Mouse (Mus musculus): ENCODE measurements around the gene Bcor. TPM values are rescaled to one million over a fixed set of nuclear protein-coding genes. Genes with fewer than 3 reads are reported as not detected.
A peak's percentile ranks its signal among the peaks of the same experiment; 100 is the strongest.

Gene Bcor
- polyA plus RNA-seq, 1 experiment from 2014 or later: 17.5 TPM

DNA sequence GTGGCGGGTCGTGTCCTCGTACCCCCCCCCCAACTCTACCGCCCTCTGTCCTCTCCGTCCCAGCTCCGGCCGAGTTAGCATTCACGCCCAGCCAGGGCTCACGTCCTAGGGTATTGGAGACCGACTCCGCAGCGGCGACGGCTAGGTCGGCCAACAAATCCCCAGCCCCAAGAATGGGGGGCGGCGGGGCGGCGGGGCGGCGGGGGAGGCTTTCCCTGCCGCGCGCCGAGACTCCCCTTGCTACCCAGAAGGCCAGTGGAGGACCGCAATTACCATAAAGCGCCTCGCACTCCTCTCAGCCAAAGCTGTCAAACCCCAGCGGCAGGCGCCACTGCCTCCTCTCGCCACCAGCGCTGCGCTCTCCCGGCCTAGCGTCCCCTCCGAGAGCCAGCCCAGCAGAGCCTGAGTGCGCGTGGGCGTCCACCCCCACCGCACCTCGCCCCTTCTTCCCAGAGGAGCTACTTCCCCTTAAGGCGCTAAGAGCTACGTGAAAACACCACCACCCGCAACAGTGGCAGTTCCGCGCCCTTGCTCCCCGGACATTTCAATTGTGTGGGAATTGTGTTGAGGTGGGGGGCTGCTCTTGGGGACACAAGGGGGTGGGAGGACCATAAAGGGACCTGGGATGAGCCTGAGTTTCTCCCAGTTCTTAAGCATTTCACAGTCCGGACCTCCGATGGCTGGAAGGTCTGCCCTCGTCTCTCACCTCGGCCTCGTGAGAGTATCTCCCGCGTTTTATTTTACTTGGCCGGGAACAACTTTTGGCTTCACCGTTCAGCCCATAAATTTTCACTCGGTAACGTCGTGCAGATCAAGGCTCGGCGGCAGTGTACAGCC lies 79.0 kb downstream of the Bcor start:
- DNase-seq (ENCODE audit: low spot score) (peak; percentile 78), ATAC-seq (peak; percentile 40)
- Histone ChIP-seq H3K9me3 (replicated peaks; ENCODE audit: control insufficient read depth, low read length) (no peaks in the 10 kb centered on the region), H3K27ac (ENCODE audit: low read depth, low read length) (peak overlapping the region; percentile 92), H3K4me3 (ENCODE audit: low read depth, low read length) (peak overlapping the region; percentile 58), H3K36me3 (ENCODE audit: control insufficient read depth, insufficient read depth, low read length) (no peaks in the 10 kb centered on the region), H3K27me3 (replicated peaks; ENCODE audit: control insufficient read depth, insufficient read depth, low read length) (peaks cover 18% of the 10 kb centered on the region; the same call in 1 of the 2 replicates), H3K4me1 (ENCODE audit: control insufficient read depth, insufficient read depth, low read length) (no peaks in the 10 kb centered on the region; the same call in 1 of the 2 replicates), H3K4me2 (ENCODE audit: low read length) (peak overlapping the region; percentile 76), H3K9ac (ENCODE audit: low read length) (peak overlapping the region; percentile 60)
- WGBS: 5% methylated on average over 54 of the region's 61 CpGs

DNA sequence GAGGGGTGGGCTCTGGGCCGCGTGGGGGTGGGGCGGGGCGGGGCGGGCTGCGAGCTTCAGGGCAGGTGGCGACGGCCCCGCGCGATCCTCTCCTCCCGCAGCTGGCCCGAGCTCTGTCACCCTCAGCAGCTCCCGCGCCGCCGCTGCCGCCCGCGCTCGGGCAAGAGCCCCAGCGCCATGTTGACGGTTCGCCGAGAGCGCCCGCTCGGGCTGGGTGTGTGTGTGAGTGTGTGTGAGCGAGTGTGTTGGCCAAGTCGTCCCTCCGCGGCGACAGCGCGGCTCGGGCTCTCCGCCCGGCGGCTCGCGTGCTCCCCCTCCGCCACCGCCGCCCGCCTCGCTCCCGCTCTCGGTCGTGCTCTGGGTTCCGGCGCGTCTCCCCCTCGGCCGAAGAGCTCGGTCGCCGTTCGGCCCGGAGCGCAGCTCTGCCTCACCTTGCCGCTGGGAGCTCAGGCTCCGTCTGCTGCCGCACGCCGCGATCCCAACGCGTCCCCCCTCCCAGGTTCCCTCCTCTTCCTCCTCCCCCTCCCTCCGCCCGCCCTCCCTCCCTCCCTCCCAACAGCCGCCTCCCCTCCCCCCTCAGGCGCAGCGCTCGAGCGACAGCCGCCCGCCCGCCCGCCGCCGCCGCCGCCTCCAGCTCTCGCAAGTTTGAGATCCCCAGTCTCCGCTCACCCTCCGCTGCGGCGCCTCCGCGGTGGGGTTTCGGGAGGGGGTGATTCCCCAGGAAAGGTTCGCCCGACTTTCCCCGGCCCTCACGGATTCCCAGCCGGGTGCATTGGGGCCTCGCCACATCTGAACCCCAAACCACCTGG lies 79.9 kb downstream of the Bcor start:
- Histone ChIP-seq H3K4me3 (ENCODE audit: low read depth, low read length) (peak overlapping the region; percentile 58), H3K4me2 (ENCODE audit: low read length) (peak overlapping the region; percentile 76), H3K27ac (ENCODE audit: low read depth, low read length) (peak overlapping the region; percentile 92), H3K9ac (ENCODE audit: low read length) (peak overlapping the region; percentile 87), H3K4me1 (ENCODE audit: control insufficient read depth, insufficient read depth, low read length) (no peaks in the 10 kb centered on the region; the same call in 1 of the 2 replicates), H3K36me3 (ENCODE audit: control insufficient read depth, insufficient read depth, low read length) (no peaks in the 10 kb centered on the region), H3K9me3 (replicated peaks; ENCODE audit: control insufficient read depth, low read length) (no peaks in the 10 kb centered on the region), H3K27me3 (replicated peaks; ENCODE audit: control insufficient read depth, insufficient read depth, low read length) (peaks cover 18% of the 10 kb centered on the region; the same call in 1 of the 2 replicates)
- ATAC-seq: peak; percentile 46
- WGBS: 6% methylated on average over 54 of the region's 97 CpGs
- DNase-seq (ENCODE audit: low spot score): peak; percentile 78

DNA sequence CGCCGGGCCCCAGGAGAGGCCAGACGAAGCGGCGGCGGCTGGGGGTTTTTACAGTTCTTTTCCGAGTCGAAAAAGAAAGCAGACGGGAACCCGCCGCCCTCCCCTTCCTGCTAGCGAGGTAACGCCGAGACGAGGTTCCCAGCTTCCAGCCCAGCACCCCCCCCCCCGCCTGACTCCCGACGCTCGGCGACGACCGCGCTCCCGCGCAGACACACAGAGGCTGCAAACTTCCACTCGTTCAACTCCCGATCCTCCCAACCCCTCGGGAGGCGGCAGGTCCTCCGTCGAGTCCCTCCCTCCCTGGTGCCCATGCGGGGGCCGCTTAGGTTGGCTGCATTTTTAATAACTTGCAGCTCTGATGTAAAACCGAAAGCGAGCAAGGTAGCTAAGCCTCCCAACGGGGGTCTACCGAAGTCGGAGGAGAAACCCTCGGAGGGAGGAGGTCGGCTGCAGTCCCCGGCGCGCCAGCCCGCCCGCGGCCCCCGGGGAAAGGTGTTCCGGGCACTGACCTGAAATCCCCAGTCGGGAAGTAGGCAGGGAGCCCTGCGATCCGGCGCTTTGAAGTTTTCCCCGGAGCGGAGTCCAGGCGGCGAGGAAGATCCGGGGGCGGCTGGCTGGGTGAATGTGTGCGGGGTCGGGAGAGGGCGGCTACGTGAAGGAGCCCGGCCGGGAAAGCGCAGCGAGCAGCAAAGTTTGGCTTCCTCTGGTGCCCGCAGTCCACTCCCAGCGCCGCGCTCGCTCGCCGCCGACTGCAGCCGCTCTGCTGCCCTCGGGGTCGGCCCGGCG lies 80.7 kb downstream of the Bcor start:
- Histone ChIP-seq H3K27ac (ENCODE audit: low read depth, low read length) (peak overlapping the region; percentile 92), H3K4me3 (ENCODE audit: low read depth, low read length) (peak overlapping the region; percentile 58), H3K9me3 (replicated peaks; ENCODE audit: control insufficient read depth, low read length) (no peaks in the 10 kb centered on the region), H3K36me3 (ENCODE audit: control insufficient read depth, insufficient read depth, low read length) (no peaks in the 10 kb centered on the region), H3K4me1 (ENCODE audit: control insufficient read depth, insufficient read depth, low read length) (peaks cover 3% of the 10 kb centered on the region), H3K27me3 (replicated peaks; ENCODE audit: control insufficient read depth, insufficient read depth, low read length) (0 out of 2 replicates have a peak, but pooled peaks cover 14% of the 10 kb centered on the region), H3K9ac (ENCODE audit: low read length) (peak overlapping the region; percentile 87), H3K4me2 (ENCODE audit: low read length) (peak overlapping the region; percentile 76)
- peak; percentile 59 for DNase-seq (ENCODE audit: low spot score)
- 3% methylated on average over 44 of the region's 79 CpGs for WGBS
- 0 out of 2 replicates have a peak, but pooled peaks have one; percentile 0 for ATAC-seq

DNA sequence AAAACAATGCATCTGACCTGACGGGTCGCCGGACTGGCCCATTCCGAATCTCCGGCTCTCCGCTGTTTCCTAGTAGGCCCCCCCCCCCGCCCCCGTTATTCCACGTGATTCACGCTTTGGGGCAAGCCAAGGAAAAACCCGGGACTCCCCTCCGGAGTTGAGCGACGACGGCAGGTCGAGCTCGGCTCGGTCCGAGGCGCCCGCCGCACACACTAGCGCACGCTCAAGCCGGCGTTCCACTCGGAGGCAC lies 81.2 kb downstream of the Bcor start:
- ATAC-seq: 0 out of 2 replicates have a peak, but pooled peaks have one; percentile 13
- whole genome bisulfite sequencing: 9% methylated on average over 27 of the region's 27 CpGs
- H3K27me3 ChIP-seq (replicated peaks; ENCODE audit: control insufficient read depth, insufficient read depth, low read length): 0 out of 2 replicates have a peak, but pooled peaks cover 14% of the 10 kb centered on the region

DNA sequence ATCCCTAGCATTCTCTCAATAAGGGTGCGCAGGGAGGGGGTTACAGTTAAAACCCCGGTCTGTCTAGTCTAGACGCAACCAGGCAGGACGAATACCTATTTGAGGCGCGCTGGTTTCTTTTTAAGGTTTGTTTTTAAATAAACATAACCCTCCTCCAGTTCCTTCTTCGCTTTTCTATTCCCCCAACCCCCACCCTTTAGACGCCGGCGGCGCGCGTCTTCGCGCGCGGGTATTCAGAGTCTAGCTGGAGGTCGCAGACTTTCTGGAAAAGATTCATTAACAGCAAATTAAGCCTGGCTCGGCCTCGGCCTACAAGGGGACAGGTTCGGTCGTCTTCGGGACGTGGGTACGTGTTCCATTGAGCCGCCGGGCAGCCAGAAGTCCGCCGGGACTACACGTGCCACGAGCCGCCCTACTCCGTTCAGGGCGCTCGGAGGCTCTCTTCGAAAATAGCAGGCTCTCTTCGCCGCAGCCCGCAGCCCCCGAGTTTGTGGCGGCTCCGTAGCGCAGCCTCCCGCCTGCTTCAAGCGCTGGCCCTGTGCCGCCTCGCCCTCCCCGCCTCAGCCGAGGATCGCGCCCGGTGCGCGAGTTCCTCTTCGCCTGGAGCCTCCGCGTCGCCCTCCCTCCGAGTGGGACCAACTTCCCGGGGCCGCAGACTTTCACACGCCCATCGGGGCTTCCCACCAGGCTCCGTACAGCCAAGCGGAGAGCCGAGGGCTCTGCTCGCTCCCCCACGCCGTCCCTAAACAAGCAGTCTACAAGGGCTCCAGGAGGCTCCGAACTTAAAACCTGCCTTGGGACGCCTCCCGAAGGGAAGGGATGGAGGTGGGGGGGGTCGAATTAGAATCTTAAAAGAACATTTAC lies 81.7 kb downstream of the Bcor start:
- H3K4me1 ChIP-seq (ENCODE audit: control insufficient read depth, insufficient read depth, low read length): peaks cover 10% of the 10 kb centered on the region
- ATAC-seq (0 out of 2 replicates have a peak, but pooled peaks have one; percentile 9), DNase-seq (ENCODE audit: low spot score) (peak; percentile 51)
- H3K4me2 ChIP-seq (ENCODE audit: low read length): peak overlapping the region; percentile 76
- peak overlapping the region; percentile 58 for H3K4me3 ChIP-seq (ENCODE audit: low read depth, low read length)
- peak overlapping the region; percentile 87 for H3K9ac ChIP-seq (ENCODE audit: low read length)
- peak overlapping the region; percentile 92 for H3K27ac ChIP-seq (ENCODE audit: low read depth, low read length)
- H3K9me3 ChIP-seq (replicated peaks; ENCODE audit: control insufficient read depth, low read length): no peaks in the 10 kb centered on the region
- 0 out of 2 replicates have a peak, but pooled peaks cover 14% of the 10 kb centered on the region for H3K27me3 ChIP-seq (replicated peaks; ENCODE audit: control insufficient read depth, insufficient read depth, low read length)
- 3% methylated on average over 72 of the region's 73 CpGs for WGBS
- no peaks in the 10 kb centered on the region for H3K36me3 ChIP-seq (ENCODE audit: control insufficient read depth, insufficient read depth, low read length)

More for the DNA sequence above, 81.2 kb downstream of the Bcor start:
- DNase-seq (ENCODE audit: low spot score): no peak
- Histone ChIP-seq H3K4me3 (ENCODE audit: low read depth, low read length) (peak overlapping the region; percentile 58), H3K9ac (ENCODE audit: low read length) (peak overlapping the region; percentile 87), H3K4me2 (ENCODE audit: low read length) (peak overlapping the region; percentile 76), H3K9me3 (replicated peaks; ENCODE audit: control insufficient read depth, low read length) (no peaks in the 10 kb centered on the region), H3K36me3 (ENCODE audit: control insufficient read depth, insufficient read depth, low read length) (no peaks in the 10 kb centered on the region), H3K4me1 (ENCODE audit: control insufficient read depth, insufficient read depth, low read length) (peaks cover 5% of the 10 kb centered on the region), H3K27ac (ENCODE audit: low read depth, low read length) (peak overlapping the region; percentile 92)

DNA sequence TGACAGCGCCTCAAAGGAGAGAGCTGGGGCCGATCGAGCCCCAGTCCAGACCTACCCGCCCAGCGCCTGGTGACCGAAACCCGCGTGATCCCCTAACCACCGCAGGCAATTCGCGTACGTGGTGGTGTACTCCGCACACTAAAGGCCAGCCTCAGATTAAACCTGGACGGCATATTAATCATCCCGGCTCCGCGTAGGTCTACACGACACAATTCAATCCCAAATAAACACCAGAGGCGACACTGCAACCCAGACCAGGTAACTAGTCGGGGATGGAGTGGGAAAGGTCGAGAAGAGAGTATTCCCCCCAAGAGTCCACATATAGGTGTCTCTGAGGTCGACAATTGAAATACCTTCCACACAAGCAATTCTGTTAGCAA lies 82.6 kb downstream of the Bcor start:
- WGBS: 5% methylated on average over 22 of the region's 22 CpGs
- DNase-seq (ENCODE audit: low spot score) (no peak), ATAC-seq (no peak)
- peak overlapping the region; percentile 58 for H3K4me3 ChIP-seq (ENCODE audit: low read depth, low read length)
- peak overlapping the region; percentile 85 for H3K27ac ChIP-seq (ENCODE audit: low read depth, low read length)
- peak overlapping the region; percentile 76 for H3K4me2 ChIP-seq (ENCODE audit: low read length)
- peak overlapping the region; percentile 87 for H3K9ac ChIP-seq (ENCODE audit: low read length)
- H3K9me3 ChIP-seq (replicated peaks; ENCODE audit: control insufficient read depth, low read length): no peaks in the 10 kb centered on the region
- H3K27me3 ChIP-seq (replicated peaks; ENCODE audit: control insufficient read depth, insufficient read depth, low read length): 0 out of 2 replicates have a peak, but pooled peaks cover 14% of the 10 kb centered on the region
- H3K36me3 ChIP-seq (ENCODE audit: control insufficient read depth, insufficient read depth, low read length): no peaks in the 10 kb centered on the region
- H3K4me1 ChIP-seq (ENCODE audit: control insufficient read depth, insufficient read depth, low read length): peaks cover 19% of the 10 kb centered on the region

DNA sequence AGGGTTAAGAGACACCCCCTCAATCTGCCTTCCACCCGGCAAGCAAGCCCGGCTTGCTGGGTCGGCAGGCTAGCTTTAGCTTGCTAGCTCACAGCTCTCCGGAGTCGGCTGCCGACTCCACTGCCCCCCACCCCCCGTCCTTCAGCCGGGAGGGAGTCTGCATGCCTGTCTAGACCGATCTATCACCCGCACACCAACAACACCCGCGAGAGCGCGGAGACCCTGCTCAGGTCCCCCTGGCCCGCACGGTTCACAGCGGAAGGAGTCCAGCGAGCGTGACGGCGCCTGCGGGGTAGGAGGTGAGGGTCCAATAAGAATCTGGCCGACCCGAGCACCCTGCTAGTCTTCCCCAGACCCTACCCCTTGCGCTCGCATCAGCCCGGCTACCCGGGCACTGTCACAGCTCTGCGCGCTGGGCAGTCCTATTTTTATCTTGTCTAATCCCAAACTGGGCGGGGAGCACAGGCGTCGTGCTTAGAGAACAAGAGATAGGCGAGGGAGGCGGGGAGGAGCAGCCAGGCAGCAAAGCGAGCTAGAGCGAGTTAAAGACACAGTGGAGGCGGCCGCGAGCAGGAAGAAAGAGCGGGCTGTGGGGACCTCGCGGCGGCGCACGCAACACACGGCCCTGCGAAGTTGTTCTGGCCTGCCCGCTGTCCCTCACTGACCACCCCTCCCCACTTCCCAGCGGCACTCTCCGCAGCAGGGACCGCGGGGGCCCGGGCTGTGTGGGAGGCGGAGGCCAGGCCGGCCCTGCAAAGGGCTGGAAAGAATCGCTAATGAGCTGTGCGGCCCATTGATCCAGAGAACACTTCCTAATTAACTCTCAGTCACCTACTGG lies 83.2 kb downstream of the Bcor start:
- peak overlapping the region; percentile 85 for H3K27ac ChIP-seq (ENCODE audit: low read depth, low read length)
- 5% methylated on average over 57 of the region's 58 CpGs for WGBS
- H3K36me3 ChIP-seq (ENCODE audit: control insufficient read depth, insufficient read depth, low read length): no peaks in the 10 kb centered on the region
- H3K4me3 ChIP-seq (ENCODE audit: low read depth, low read length): peak overlapping the region; percentile 58
- 0 out of 2 replicates have a peak, but pooled peaks cover 14% of the 10 kb centered on the region for H3K27me3 ChIP-seq (replicated peaks; ENCODE audit: control insufficient read depth, insufficient read depth, low read length)
- DNase-seq (ENCODE audit: low spot score) (peak; percentile 74), ATAC-seq (peak; percentile 48)
- peaks cover 20% of the 10 kb centered on the region for H3K4me1 ChIP-seq (ENCODE audit: control insufficient read depth, insufficient read depth, low read length)
- H3K9me3 ChIP-seq (replicated peaks; ENCODE audit: control insufficient read depth, low read length): no peaks in the 10 kb centered on the region
- H3K4me2 ChIP-seq (ENCODE audit: low read length): peak overlapping the region; percentile 76
- H3K9ac ChIP-seq (ENCODE audit: low read length): peak overlapping the region; percentile 87
